Mouse (Mus musculus): ENCODE measurements around the gene Gm45837. TPM values are rescaled to one million over a fixed set of nuclear protein-coding genes. Genes with fewer than 3 reads are reported as not detected.
A peak's percentile ranks its signal among the peaks of the same experiment; 100 is the strongest.

Gene Gm45837
- polyA plus RNA-seq, 1 experiment from 2014 or later: not detected

GRCm38 (mm10) chr7:101395471-101395870 is 15.2 kb upstream of the Gm45837 start:
- 78% methylated on average over 1 of the region's 2 CpGs for whole genome bisulfite sequencing
- H3K4me1 ChIP-seq (replicated peaks; ENCODE audit: control insufficient read depth, insufficient read depth, low read length): no peaks in the 10 kb centered on the region
- H3K27ac ChIP-seq (ENCODE audit: low read depth, low read length): no peak overlapping the region
- H3K9ac ChIP-seq (ENCODE audit: low read depth, low read length): no peak overlapping the region
- H3K4me3 ChIP-seq (ENCODE audit: low read depth, low read length): no peak overlapping the region
- no peak for ATAC-seq (ENCODE audit: low FRiP score)
- no peak for DNase-seq (ENCODE audit: low spot score)
- no peak overlapping the region for H3K4me2 ChIP-seq (replicated peaks; ENCODE audit: low read depth, low read length)
- H3K27me3 ChIP-seq (ENCODE audit: control insufficient read depth, insufficient read depth, low read length): no peaks in the 10 kb centered on the region
- no peaks in the 10 kb centered on the region for H3K9me3 ChIP-seq (ENCODE audit: control insufficient read depth, low read length)
- no peaks in the 10 kb centered on the region for H3K36me3 ChIP-seq (ENCODE audit: control insufficient read depth, insufficient read depth, low read length)

GRCm38 (mm10) chr7:101397175-101397574 is 13.5 kb upstream of the Gm45837 start:
- Histone ChIP-seq H3K27me3 (ENCODE audit: control insufficient read depth, insufficient read depth, low read length) (no peaks in the 10 kb centered on the region), H3K4me2 (replicated peaks; ENCODE audit: low read depth, low read length) (no peak overlapping the region), H3K36me3 (ENCODE audit: control insufficient read depth, insufficient read depth, low read length) (no peaks in the 10 kb centered on the region), H3K9me3 (ENCODE audit: control insufficient read depth, low read length) (no peaks in the 10 kb centered on the region), H3K4me3 (ENCODE audit: low read depth, low read length) (no peak overlapping the region), H3K9ac (ENCODE audit: low read depth, low read length) (no peak overlapping the region), H3K4me1 (replicated peaks; ENCODE audit: control insufficient read depth, insufficient read depth, low read length) (no peaks in the 10 kb centered on the region), H3K27ac (ENCODE audit: low read depth, low read length) (no peak overlapping the region)
- ATAC-seq (ENCODE audit: low FRiP score) (no peak), DNase-seq (ENCODE audit: low spot score) (no peak)
- 94% methylated on average over 4 of the region's 4 CpGs for WGBS

- no peaks in the 10 kb centered on the region for H3K4me1 ChIP-seq (replicated peaks; ENCODE audit: control insufficient read depth, insufficient read depth, low read length)
- H3K4me2 ChIP-seq (replicated peaks; ENCODE audit: low read depth, low read length): no peak overlapping the region
- no peak for DNase-seq (ENCODE audit: low spot score)
- no peak overlapping the region for H3K27ac ChIP-seq (ENCODE audit: low read depth, low read length)
- H3K36me3 ChIP-seq (ENCODE audit: control insufficient read depth, insufficient read depth, low read length): no peaks in the 10 kb centered on the region
- no peak for ATAC-seq (ENCODE audit: low FRiP score)
- no peaks in the 10 kb centered on the region for H3K27me3 ChIP-seq (ENCODE audit: control insufficient read depth, insufficient read depth, low read length)
- H3K9me3 ChIP-seq (ENCODE audit: control insufficient read depth, low read length): no peaks in the 10 kb centered on the region
- no peak overlapping the region for H3K4me3 ChIP-seq (ENCODE audit: low read depth, low read length)
- no peak overlapping the region for H3K9ac ChIP-seq (ENCODE audit: low read depth, low read length)
- WGBS: 92% methylated on average over 7 of the region's 7 CpGs
Observed at GRCm38 (mm10) chr7:101401510-101401909, 9.2 kb upstream of the Gm45837 start.

- H3K4me1 ChIP-seq (replicated peaks; ENCODE audit: control insufficient read depth, insufficient read depth, low read length): no peaks in the 10 kb centered on the region
- WGBS: 95% methylated on average over 5 of the region's 5 CpGs
- H3K27ac ChIP-seq (ENCODE audit: low read depth, low read length): no peak overlapping the region
- no peaks in the 10 kb centered on the region for H3K27me3 ChIP-seq (ENCODE audit: control insufficient read depth, insufficient read depth, low read length)
- no peak overlapping the region for H3K4me2 ChIP-seq (replicated peaks; ENCODE audit: low read depth, low read length)
- H3K36me3 ChIP-seq (ENCODE audit: control insufficient read depth, insufficient read depth, low read length): no peaks in the 10 kb centered on the region
- no peak for ATAC-seq (ENCODE audit: low FRiP score)
- H3K9me3 ChIP-seq (ENCODE audit: control insufficient read depth, low read length): no peaks in the 10 kb centered on the region
- no peak overlapping the region for H3K4me3 ChIP-seq (ENCODE audit: low read depth, low read length)
- H3K9ac ChIP-seq (ENCODE audit: low read depth, low read length): no peak overlapping the region
- no peak for DNase-seq (ENCODE audit: low spot score)
Observed at GRCm38 (mm10) chr7:101403831-101404230, 6.9 kb upstream of the Gm45837 start.

GRCm38 (mm10) chr7:101412796-101413195 is 2.1 kb downstream of the Gm45837 start:
- Histone ChIP-seq H3K4me2 (replicated peaks; ENCODE audit: low read depth, low read length) (no peak overlapping the region), H3K4me1 (replicated peaks; ENCODE audit: control insufficient read depth, insufficient read depth, low read length) (peaks cover 16% of the 10 kb centered on the region), H3K9me3 (ENCODE audit: control insufficient read depth, low read length) (no peaks in the 10 kb centered on the region), H3K27ac (ENCODE audit: low read depth, low read length) (no peak overlapping the region), H3K36me3 (ENCODE audit: control insufficient read depth, insufficient read depth, low read length) (no peaks in the 10 kb centered on the region), H3K27me3 (ENCODE audit: control insufficient read depth, insufficient read depth, low read length) (peaks cover 2% of the 10 kb centered on the region), H3K4me3 (ENCODE audit: low read depth, low read length) (no peak overlapping the region), H3K9ac (ENCODE audit: low read depth, low read length) (no peak overlapping the region)
- peak; percentile 93 for DNase-seq (ENCODE audit: low spot score)
- peak; percentile 58; the same call in 1 of the 2 replicates for ATAC-seq (ENCODE audit: low FRiP score)

GRCm38 (mm10) chr7:101414209-101414608 is 3.5 kb downstream of the Gm45837 start:
- WGBS: 47% methylated on average over 4 of the region's 4 CpGs
- ATAC-seq (ENCODE audit: low FRiP score): no peak
- H3K9me3 ChIP-seq (ENCODE audit: control insufficient read depth, low read length): no peaks in the 10 kb centered on the region
- no peak overlapping the region for H3K27ac ChIP-seq (ENCODE audit: low read depth, low read length)
- peaks cover 6% of the 10 kb centered on the region for H3K27me3 ChIP-seq (ENCODE audit: control insufficient read depth, insufficient read depth, low read length)
- DNase-seq (ENCODE audit: low spot score): no peak
- H3K4me3 ChIP-seq (ENCODE audit: low read depth, low read length): no peak overlapping the region
- H3K9ac ChIP-seq (ENCODE audit: low read depth, low read length): no peak overlapping the region
- no peaks in the 10 kb centered on the region for H3K36me3 ChIP-seq (ENCODE audit: control insufficient read depth, insufficient read depth, low read length)
- H3K4me1 ChIP-seq (replicated peaks; ENCODE audit: control insufficient read depth, insufficient read depth, low read length): peaks cover 16% of the 10 kb centered on the region
- no peak overlapping the region for H3K4me2 ChIP-seq (replicated peaks; ENCODE audit: low read depth, low read length)

GRCm38 (mm10) chr7:101414661-101415511 is 4.2 kb downstream of the Gm45837 start:
- Histone ChIP-seq H3K4me1 (replicated peaks; ENCODE audit: control insufficient read depth, insufficient read depth, low read length) (peaks cover 16% of the 10 kb centered on the region), H3K9ac (ENCODE audit: low read depth, low read length) (0 out of 2 replicates have a peak overlapping the region, but pooled peaks have one; percentile 7), H3K4me2 (replicated peaks; ENCODE audit: low read depth, low read length) (no peak overlapping the region), H3K27ac (ENCODE audit: low read depth, low read length) (no peak overlapping the region), H3K27me3 (ENCODE audit: control insufficient read depth, insufficient read depth, low read length) (peaks cover 11% of the 10 kb centered on the region), H3K9me3 (ENCODE audit: control insufficient read depth, low read length) (no peaks in the 10 kb centered on the region), H3K36me3 (ENCODE audit: control insufficient read depth, insufficient read depth, low read length) (no peaks in the 10 kb centered on the region), H3K4me3 (ENCODE audit: low read depth, low read length) (no peak overlapping the region)
- 27% methylated on average over 7 of the region's 7 CpGs for WGBS
- DNase-seq (ENCODE audit: low spot score) (peak; percentile 58), ATAC-seq (ENCODE audit: low FRiP score) (peak; percentile 62)

- WGBS: 37% methylated on average over 8 of the region's 8 CpGs
- Histone ChIP-seq H3K4me3 (ENCODE audit: low read depth, low read length) (no peak overlapping the region), H3K27me3 (ENCODE audit: control insufficient read depth, insufficient read depth, low read length) (peaks cover 11% of the 10 kb centered on the region), H3K36me3 (ENCODE audit: control insufficient read depth, insufficient read depth, low read length) (no peaks in the 10 kb centered on the region), H3K4me2 (replicated peaks; ENCODE audit: low read depth, low read length) (no peak overlapping the region), H3K4me1 (replicated peaks; ENCODE audit: control insufficient read depth, insufficient read depth, low read length) (peaks cover 16% of the 10 kb centered on the region), H3K27ac (ENCODE audit: low read depth, low read length) (no peak overlapping the region), H3K9me3 (ENCODE audit: control insufficient read depth, low read length) (no peaks in the 10 kb centered on the region), H3K9ac (ENCODE audit: low read depth, low read length) (no peak overlapping the region)
- DNase-seq (ENCODE audit: low spot score) (peak; percentile 21), ATAC-seq (ENCODE audit: low FRiP score) (peak; percentile 32; the same call in 1 of the 2 replicates)
Observed at GRCm38 (mm10) chr7:101415512-101416100, 4.9 kb downstream of the Gm45837 start.

GRCm38 (mm10) chr7:101416391-101416790 is 5.7 kb downstream of the Gm45837 start:
- peaks cover 16% of the 10 kb centered on the region for H3K4me1 ChIP-seq (replicated peaks; ENCODE audit: control insufficient read depth, insufficient read depth, low read length)
- no peak overlapping the region for H3K4me2 ChIP-seq (replicated peaks; ENCODE audit: low read depth, low read length)
- H3K27ac ChIP-seq (ENCODE audit: low read depth, low read length): no peak overlapping the region
- no peak overlapping the region for H3K9ac ChIP-seq (ENCODE audit: low read depth, low read length)
- H3K9me3 ChIP-seq (ENCODE audit: control insufficient read depth, low read length): no peaks in the 10 kb centered on the region
- peaks cover 11% of the 10 kb centered on the region for H3K27me3 ChIP-seq (ENCODE audit: control insufficient read depth, insufficient read depth, low read length)
- 66% methylated on average over 5 of the region's 5 CpGs for WGBS
- H3K36me3 ChIP-seq (ENCODE audit: control insufficient read depth, insufficient read depth, low read length): no peaks in the 10 kb centered on the region
- ATAC-seq (ENCODE audit: low FRiP score) (no peak), DNase-seq (ENCODE audit: low spot score) (no peak)
- H3K4me3 ChIP-seq (ENCODE audit: low read depth, low read length): no peak overlapping the region
